Mouse (Mus musculus) heart, postnatal 0 days (tissue): ENCODE data around the gene Ccdc188.

ENCODE experiments used
- CTCF ChIP-seq: IDR thresholded peaks from 2 replicates; pipeline ENCODE4 v1.5.1; 2016; ENCODE audit warnings: antibody characterized with exemption, control low read depth, low read depth
- EP300 ChIP-seq: IDR thresholded peaks from 2 replicates; pipeline ENCODE4 v1.6.1; 2016; ENCODE audit warnings: antibody characterized with exemption, low read depth

DNA sequence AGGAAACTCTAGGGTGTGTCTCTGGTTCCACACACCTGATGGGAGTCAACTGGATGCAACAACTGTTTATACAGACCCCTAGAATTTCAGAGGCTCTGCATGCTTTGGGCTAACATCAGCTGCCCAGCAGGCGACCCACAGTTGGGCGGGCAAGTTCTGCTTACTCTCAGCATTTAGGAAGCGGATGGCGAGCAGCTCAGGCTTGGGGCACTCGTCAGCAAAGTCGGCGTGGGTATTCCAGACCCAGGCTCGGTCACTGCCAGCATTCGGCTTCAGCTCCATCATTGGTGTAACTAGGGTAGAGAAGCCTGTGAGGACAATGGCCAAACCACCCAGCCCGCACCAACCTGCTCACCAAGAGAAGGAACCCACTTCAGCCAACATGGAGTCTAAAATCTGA is 23.9 kb downstream of the Ccdc188 start:
- TF ChIP-seq CTCF = no peak
- TF ChIP-seq EP300 = no peak
